Mouse (Mus musculus): ENCODE measurements around the gene Sf3b1. TPM values are rescaled to one million over a fixed set of nuclear protein-coding genes. Genes with fewer than 3 reads are reported as not detected.
"Not testable (repeated sequence)": the region's sequence is repeated elsewhere in the genome, so short reads cannot be mapped to it uniquely, and the experiment has no call there.

The Sf3b1 gene
- total RNA-seq, 2 experiments from 2014 or later: 155 to 196 TPM

DNA sequence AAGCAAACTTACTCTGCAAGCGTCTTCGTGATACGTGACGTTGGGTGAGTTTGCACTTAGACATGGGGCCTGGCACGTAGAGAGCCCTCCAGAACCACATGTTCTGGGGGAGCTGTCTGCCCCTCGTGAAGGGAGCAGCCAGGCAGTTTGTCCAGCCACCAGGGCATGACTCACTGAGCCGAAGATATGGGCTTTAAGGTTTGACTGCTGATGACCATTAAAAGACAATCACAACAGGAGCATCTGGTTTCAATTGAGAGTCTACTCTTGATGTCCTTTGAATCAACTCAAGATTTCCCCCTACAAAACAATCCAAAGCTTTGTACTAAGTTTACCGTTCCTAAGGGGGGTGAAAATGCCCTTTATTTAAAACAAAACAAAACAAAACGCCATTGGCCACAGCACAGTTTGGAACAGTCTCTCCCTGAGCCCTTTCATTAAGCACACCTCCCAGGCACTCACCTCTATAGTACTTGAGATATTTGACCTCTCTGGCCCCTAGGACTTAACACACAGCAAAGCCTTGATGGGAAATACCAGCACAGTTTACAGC, 66.6 kb downstream of the Sf3b1 start:
- ATAC-seq (replicated peaks; ENCODE audit: low FRiP score, poor library complexity, severe bottlenecking): no peak

DNA sequence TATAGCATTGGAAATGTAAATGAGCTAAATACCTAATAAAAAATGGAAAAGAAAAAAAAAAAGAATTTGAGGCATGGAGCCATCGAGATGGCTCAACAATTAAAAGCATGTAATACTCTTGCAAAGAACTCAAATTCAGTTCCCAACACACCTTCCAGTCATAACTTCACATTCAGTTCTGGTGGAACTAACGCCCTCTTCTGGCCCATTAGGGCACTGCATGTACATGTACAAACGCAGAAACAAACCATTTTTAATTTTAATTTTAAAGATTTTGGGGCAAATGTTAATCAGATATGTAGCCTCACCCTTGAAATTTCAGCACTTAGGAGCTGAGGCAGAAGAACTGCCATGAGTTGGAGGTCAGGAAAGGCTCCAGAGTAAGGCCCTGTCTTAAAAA, 68.8 kb downstream of the Sf3b1 start:
- no peak for ATAC-seq (replicated peaks; ENCODE audit: low FRiP score, poor library complexity, severe bottlenecking)

DNA sequence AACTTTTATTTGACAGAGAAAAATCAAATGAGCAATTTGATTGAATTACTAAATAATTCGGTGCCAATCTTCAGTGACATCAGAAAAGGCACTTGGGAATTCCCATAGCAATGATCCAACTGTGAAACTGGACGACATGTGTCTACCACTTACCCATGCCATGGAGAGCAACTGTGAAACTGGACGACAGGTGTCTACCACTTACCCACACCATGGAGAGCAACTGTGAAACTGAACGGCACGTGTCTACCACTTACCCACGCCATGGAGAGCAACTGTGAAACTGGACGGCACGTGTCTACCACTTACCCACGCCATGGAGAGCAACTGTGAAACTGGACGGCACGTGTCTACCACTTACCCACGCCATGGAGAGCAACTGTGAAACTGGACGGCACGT, 70.3 kb downstream of the Sf3b1 start:
- ATAC-seq (replicated peaks; ENCODE audit: low FRiP score, poor library complexity, severe bottlenecking): not testable (repeated sequence)

DNA sequence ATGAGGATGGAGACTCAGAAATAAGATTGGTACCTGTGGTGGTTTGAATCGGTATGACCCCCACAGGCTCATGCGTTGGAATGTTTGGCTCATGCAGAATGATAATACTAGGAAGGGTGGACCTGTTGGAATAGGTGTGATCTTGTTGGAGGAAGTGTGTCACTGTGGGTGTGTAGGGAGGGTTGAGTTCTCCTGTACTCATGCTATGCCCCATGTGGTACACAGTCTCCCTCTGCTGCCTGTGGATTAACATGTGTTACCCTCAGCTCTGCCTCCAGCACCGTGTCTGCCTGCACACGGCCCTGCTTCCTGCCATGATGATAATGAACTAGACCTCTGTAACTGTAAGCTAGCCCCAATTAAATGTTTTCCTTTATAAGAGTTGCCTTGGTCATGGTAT, 72.4 kb downstream of the Sf3b1 start:
- ATAC-seq (replicated peaks; ENCODE audit: low FRiP score, poor library complexity, severe bottlenecking): no peak

DNA sequence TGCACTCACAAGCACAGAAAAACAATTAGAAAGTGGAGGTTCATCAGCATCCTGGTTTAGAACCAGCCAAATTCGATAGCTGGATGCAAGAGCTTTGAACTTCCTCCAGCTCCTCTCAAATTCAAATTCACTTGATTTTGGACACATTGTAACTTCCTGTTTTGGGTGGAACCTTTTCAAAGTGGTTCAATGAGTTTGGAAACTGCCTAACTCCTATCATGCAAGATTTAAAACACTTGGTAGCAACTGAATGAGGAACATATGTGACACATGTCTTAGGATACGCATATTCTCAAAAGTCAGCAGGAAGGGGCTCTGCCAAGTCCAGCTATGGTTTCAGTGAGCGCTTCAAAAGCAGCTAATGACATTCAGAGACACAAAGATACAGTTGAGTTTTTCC, 82.6 kb downstream of the Sf3b1 start:
- ATAC-seq (replicated peaks; ENCODE audit: low FRiP score, poor library complexity, severe bottlenecking): no peak

DNA sequence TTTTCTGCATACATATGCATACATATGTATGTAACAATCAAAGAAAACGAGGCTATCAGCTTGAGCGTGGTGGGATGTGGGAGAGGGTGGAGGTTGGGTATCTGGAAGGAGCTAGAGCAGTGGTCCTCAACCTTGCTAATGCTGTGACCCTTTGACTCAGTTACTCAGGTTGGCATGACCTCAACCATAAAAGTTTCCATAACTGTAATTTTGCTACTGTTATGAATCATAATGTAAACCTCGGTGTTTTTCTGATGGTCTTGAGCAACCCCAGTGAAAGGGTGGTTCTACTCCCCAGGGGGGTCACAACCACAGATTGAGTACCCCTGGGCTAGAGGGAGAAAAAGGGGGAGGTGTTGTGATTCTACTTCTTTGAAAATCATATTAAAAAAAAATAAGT, 91.8 kb downstream of the Sf3b1 start:
- no peak for ATAC-seq (replicated peaks; ENCODE audit: low FRiP score, poor library complexity, severe bottlenecking)

Other genes with a start within 250 kb of the Sf3b1 start
- 29.7 and 41.7 TPM in 2 replicates for gene Ankrd44, start 101.1 kb downstream of the Sf3b1 start, total RNA-seq (2015; ENCODE audit: low replicate concordance)
- gene Ankrd44, start 101.1 kb downstream of the Sf3b1 start, total RNA-seq (2017; ENCODE audit: low replicate concordance): 18.0 and 26.7 TPM in 2 replicates
- 16.3 and 27.3 TPM in 2 replicates for gene Coq10b, start 25.3 kb upstream of the Sf3b1 start, total RNA-seq (2015; ENCODE audit: low replicate concordance)
- gene Coq10b, start 25.3 kb upstream of the Sf3b1 start, total RNA-seq (2017; ENCODE audit: low replicate concordance): 24.2 and 35.4 TPM in 2 replicates
- 62.9 and 95.7 TPM in 2 replicates for gene Hspe1, start 60.7 kb upstream of the Sf3b1 start, total RNA-seq (2015; ENCODE audit: low replicate concordance)
- 41.5 and 52.0 TPM in 2 replicates for gene Hspe1, start 60.7 kb upstream of the Sf3b1 start, total RNA-seq (2017; ENCODE audit: low replicate concordance)
- gene Hspd1, start 60.8 kb upstream of the Sf3b1 start, total RNA-seq (2015; ENCODE audit: low replicate concordance): 55.1 and 56.2 TPM in 2 replicates
- gene Hspd1, start 60.8 kb upstream of the Sf3b1 start, total RNA-seq (2017; ENCODE audit: low replicate concordance): 56.1 and 87.5 TPM in 2 replicates
- gene Mob4, start 103.8 kb upstream of the Sf3b1 start, total RNA-seq (2015; ENCODE audit: low replicate concordance): 19.4 and 28.6 TPM in 2 replicates
- gene Mob4, start 103.8 kb upstream of the Sf3b1 start, total RNA-seq (2017; ENCODE audit: low replicate concordance): 27.2 and 40.0 TPM in 2 replicates
- not detected in 2 replicates for gene Rftn2, start 199.3 kb upstream of the Sf3b1 start, total RNA-seq (2015; ENCODE audit: low replicate concordance)
- 0.17 TPM in 1 of 2 replicates, not detected in the other for gene Rftn2, start 199.3 kb upstream of the Sf3b1 start, total RNA-seq (2017; ENCODE audit: low replicate concordance)
- gene Mars2, start 209.7 kb upstream of the Sf3b1 start, total RNA-seq (2015; ENCODE audit: low replicate concordance): 2.1 and 2.3 TPM in 2 replicates
- gene Mars2, start 209.7 kb upstream of the Sf3b1 start, total RNA-seq (2017; ENCODE audit: low replicate concordance): 1.7 and 2.0 TPM in 2 replicates